Mouse (Mus musculus) ES-CJ7 (cell line): ENCODE data around the gene Tmem186.

Source experiments
- DNase-seq: peaks from one replicate; pipeline ENCODE4 v3.0.0; 2011; ENCODE audit warnings: low read depth, low spot score

Tmem186 gene

DNA sequence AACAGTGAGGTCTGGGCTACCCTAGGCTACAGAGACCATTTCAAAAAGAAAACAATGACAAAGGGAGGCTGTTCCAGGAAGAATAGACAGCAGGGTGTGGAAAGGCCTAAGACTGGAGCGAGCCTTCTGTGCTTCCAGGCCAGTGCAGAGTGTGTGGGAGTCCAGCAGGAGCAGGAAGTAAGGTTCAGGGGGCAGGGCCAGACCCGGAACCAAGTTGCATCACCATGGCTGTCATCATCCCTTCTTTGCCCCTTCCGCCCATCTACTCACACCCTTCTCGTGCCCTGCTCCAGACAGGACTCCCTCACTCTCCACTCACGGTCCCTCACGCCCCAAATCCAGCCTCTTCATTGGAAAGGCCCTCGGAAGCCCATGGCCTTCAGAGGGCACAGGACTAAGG is 29.7 kb upstream of the Tmem186 start:
- DNase-seq, result no peak

GRCm38 (mm10) chr16:8666452-8666851 is 28.9 kb upstream of the Tmem186 start:
- no peak for DNase-seq

DNA sequence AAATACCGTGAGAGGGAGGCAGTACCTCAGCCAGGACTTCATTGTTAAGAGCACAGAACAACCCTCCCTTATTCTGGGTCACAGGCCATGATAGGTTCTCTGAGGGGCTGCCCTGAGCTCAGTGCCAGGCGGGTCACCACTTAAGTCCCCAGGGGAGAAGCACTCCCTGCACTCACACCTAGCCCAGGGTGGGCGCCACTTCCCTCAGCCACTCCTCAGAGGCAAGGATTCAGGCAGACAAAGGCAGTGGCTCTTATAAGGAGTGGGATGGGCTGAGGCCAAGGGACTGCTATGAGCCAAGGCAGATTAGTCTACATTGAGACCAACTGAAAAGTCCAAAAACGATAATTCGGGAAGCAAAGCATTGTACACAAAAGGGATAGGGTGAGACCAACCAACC is 27.9 kb upstream of the Tmem186 start:
- DNase-seq, result no peak

DNA sequence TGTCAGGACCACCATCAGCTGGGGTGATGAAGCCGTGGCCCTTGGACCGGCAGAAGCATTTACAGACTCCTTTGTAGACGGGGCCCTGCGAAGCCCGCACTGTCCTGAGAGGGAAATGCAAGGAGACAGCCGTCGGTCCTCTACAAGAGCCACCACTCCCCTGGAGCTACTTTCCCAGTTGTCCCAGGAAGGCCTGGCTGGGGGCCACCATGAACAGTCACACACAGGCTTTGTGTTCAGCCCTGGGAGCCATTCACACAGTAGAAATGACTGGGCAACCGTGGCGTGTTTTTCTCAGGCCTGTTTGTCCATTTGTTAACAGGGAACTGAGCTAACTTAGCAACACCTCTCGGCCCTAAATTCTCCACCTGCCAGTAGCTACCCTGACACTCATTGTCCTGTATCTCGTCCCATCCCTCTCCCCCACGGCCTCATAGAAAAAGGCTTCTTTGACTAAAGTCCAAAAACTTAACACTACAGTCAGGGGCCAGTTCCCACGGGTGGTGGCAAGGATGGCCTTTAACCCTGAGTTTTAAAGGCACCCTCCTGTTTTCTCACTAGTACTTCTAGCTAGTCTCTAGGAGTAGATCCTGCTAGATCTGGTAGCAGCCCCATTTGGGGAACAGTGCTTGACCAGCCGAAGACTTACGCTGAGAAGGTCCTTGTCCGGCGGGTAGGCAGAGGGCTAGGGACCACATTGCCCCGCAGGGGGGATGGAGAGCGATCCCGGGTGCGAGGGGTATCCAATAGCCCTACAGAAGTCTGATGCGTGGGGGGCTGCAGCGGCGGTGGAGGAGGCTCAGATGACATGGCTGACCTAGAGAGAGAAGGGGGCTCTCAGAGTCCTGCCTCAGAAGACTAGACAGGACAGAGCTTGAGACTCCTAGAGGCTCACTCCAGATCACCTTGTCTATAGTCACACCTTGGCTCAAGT is 26.4 kb upstream of the Tmem186 start:
- no peak for DNase-seq

- no peak for DNase-seq
Observed at GRCm38 (mm10) chr16:8663022-8663421, 25.5 kb upstream of the Tmem186 start.

DNA sequence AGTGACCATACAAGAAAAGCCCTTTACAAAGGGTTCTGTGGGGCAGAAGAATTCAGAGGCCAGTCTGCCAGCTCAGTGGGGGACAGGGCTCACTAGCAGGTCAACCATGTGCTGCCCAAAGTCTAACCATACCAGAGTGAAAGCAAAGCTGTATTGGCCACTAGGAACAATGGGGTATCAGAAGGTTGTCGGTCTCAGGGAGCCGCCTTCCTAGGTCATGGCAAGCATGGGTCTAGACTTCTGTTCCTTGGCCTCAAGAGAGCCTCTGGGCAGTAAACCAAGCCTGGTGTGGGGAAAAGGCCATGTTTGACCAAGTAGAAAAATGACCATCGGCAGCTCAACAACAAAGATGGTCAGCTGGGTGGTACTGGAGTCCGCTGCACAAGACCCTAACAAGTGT is 21.3 kb upstream of the Tmem186 start:
- DNase-seq, result no peak

- DNase-seq, result no peak
Observed at GRCm38 (mm10) chr16:8658349-8658748, 20.8 kb upstream of the Tmem186 start.

GRCm38 (mm10) chr16:8656256-8656655 is 18.7 kb upstream of the Tmem186 start:
- peak; percentile 69 for DNase-seq

GRCm38 (mm10) chr16:8655599-8655998 is 18.1 kb upstream of the Tmem186 start:
- DNase-seq, result peak; percentile 52

DNA sequence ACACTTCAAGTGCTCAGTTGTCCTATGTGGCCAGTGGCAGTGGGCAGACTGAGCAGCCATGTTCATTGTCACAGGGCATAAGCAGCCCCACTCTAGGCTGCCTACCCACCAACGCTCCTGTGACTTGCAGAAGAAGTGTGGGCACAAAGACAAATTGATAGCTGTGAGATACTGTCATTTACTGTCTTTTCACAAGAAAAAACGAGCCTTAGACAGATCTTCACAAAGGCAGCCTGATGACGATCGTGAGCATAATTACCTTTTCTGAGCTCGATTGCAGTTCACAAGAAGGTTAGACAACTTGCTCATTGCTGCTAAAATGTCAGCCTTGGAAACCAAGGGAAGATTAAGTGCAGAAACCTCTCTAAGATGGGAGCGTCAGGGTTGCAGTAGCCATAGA is 17.6 kb upstream of the Tmem186 start:
- DNase-seq, result no peak

GRCm38 (mm10) chr16:8650007-8650406 is 12.5 kb upstream of the Tmem186 start:
- DNase-seq, result no peak

GRCm38 (mm10) chr16:8645546-8645945 is 8.0 kb upstream of the Tmem186 start:
- DNase-seq, result no peak

DNA sequence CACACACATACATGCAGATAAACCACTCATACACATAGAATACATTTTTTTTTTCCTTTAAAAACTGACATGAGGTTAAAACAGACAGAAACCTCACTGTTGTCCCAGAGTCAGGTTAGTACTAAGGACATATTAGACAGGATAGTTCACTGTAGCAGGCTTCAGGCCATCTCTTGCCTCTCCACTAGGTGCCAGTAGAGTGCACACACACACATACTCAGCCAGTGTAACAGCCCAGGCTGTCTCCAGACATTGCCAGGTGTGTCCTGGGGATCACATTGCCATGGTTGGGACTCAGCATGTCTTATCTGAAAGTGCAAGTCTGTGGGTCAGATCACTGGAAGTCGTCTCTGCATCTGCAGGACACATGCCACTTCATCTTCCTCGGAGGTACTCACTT is 6.3 kb upstream of the Tmem186 start:
- DNase-seq, result peak; percentile 73

- DNase-seq, result no peak
Observed at GRCm38 (mm10) chr16:8639466-8640191, 2.1 kb upstream of the Tmem186 start.

DNA sequence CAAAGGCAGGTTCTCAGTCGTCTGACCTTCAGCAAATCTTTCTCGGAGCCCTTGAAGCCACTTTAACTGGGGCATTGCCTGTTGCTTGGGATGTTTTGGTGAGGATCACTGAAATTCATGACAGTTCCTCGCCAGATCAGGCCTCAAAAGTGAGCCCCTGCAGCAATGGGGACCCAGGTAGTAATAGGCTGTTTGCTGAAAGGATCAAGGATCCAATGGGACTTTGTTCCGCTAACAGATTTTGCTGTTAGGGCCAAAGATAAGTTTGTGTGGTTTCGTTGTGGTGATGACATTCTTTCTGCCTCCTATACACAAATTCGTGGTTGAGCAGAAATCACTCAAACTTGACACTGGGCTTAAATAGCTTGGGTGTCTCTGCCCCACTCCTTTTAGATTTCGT is 619 bp upstream of the Tmem186 start:
- no peak for DNase-seq

GRCm38 (mm10) chr16:8636867-8637216 is 670 bp downstream of the Tmem186 start:
- no peak for DNase-seq

GRCm38 (mm10) chr16:8631428-8631827 is 6.1 kb downstream of the Tmem186 start:
- DNase-seq, result no peak

- DNase-seq, result no peak
Observed at GRCm38 (mm10) chr16:8630419-8630818, 7.1 kb downstream of the Tmem186 start.

- DNase-seq, result no peak
Observed at GRCm38 (mm10) chr16:8620315-8621115, 17.0 kb downstream of the Tmem186 start.

DNA sequence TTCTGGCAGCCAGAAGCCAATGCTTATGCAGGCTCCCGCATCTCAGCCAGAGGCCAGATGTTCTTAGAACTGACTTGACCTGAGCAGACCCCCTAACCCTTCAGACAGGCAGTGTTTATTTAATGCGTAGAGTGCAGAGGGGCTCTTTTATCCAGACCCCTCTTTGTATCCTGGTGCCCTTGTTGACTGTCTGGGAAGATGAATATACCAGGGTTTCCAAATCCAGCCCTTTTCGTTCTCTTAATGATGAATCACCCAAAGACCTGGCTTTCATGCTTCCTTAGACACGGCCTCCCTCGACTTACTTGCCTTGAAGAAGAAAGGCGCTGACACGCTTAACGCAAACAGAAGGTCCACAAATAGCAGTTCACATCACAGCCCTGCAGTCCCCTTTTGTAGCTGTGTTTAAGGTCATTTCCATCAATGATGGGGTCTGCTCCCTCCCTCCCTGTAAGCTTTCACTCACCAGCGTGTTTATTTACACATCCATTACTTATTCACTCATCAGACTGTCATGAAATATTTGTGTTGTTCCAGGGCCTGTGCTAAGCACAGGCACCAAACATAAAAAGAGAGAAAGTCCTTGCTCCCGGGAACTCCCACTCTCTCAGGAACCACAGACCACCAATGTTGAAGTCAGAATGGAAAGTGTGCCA is 17.7 kb downstream of the Tmem186 start:
- no peak for DNase-seq

GRCm38 (mm10) chr16:8613447-8613846 is 24.1 kb downstream of the Tmem186 start:
- DNase-seq, result no peak

DNA sequence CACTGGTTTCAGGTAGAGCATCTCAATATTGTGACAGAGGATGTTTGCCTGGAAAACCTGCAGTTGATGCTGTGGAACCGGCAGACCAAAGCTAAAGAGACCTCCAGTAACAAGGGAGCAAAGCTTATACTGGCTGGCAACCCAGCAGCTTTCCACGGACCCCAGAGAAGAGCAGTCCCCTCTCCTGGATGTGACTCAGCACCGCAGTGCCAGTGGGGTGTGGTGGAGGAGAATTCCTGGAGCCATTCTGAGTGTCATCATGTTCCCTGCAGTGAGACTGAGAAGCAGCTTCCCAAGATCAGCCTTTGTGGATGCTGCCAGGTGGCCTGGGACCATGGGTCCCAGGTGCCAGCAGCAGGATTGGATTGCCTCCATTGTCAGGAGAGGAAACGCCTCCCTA is 24.5 kb downstream of the Tmem186 start:
- no peak for DNase-seq
